Mouse (Mus musculus) ES-Bruce4 (cell line): ENCODE measurements around the gene Spock1. TPM values are rescaled to one million over a fixed set of nuclear protein-coding genes. Genes with fewer than 3 reads are reported as not detected.

Source experiments
- H3K27ac ChIP-seq: 2 replicates; pipeline ENCODE4 v1.5.1; 2012; ENCODE audit warnings: low read length, inconsistent platforms; ENCODE audit not compliant: insufficient read depth
- H3K27me3 ChIP-seq: 2 replicates; pipeline ENCODE4 v1.6.1; 2012; ENCODE audit warnings: mild to moderate bottlenecking, low read length, inconsistent platforms; ENCODE audit not compliant: control insufficient read depth, poor library complexity, insufficient read depth, severe bottlenecking
- H3K36me3 ChIP-seq: 2 replicates; pipeline ENCODE4 v1.6.1; 2012; ENCODE audit warnings: inconsistent platforms, mild to moderate bottlenecking, low read length, moderate library complexity; ENCODE audit not compliant: control insufficient read depth, poor library complexity, insufficient read depth, severe bottlenecking
- H3K4me1 ChIP-seq: one replicate; pipeline ENCODE4 v1.8.1; 2011; ENCODE audit warnings: low read length; ENCODE audit not compliant: control insufficient read depth, insufficient read depth
- H3K4me3 ChIP-seq: 2 replicates; pipeline ENCODE4 v1.5.1; 2011; ENCODE audit warnings: low read depth, mild to moderate bottlenecking, low read length
- H3K9ac ChIP-seq: 2 replicates; pipeline ENCODE4 v1.6.1; 2012; ENCODE audit warnings: low read depth, mild to moderate bottlenecking, inconsistent platforms; ENCODE audit not compliant: poor library complexity, severe bottlenecking
- H3K9me3 ChIP-seq: replicated peaks from 2 replicates; pipeline ENCODE4 v1.6.1; 2012; ENCODE audit warnings: mild to moderate bottlenecking, low read length, inconsistent platforms; ENCODE audit not compliant: control insufficient read depth, poor library complexity, insufficient read depth, severe bottlenecking
- CTCF ChIP-seq: IDR thresholded peaks from one replicate; pipeline ENCODE4 v1.8.1; 2011; ENCODE audit warnings: low read depth, low read length
- EP300 ChIP-seq: IDR thresholded peaks from 2 replicates; pipeline ENCODE4 v1.6.1; 2011; ENCODE audit warnings: low read depth, low read length; ENCODE audit not compliant: insufficient read depth
- POLR2A ChIP-seq: IDR thresholded peaks from one replicate; pipeline ENCODE4 v1.8.1; 2011; ENCODE audit warnings: low read length; ENCODE audit not compliant: insufficient read depth
- polyA plus RNA-seq: library from polyadenylated mRNA; stranded (reverse); fragments of >200 nt; gene quantifications from 2 replicates; pipeline ENCODE4 v1.2.4, GENCODE M21; 2011; ENCODE audit warnings: low read depth; ENCODE audit not compliant: missing spikeins, insufficient read depth, insufficient read length

Spock1 gene
- polyA plus RNA-seq, 1 experiment, result 0.61 TPM

DNA sequence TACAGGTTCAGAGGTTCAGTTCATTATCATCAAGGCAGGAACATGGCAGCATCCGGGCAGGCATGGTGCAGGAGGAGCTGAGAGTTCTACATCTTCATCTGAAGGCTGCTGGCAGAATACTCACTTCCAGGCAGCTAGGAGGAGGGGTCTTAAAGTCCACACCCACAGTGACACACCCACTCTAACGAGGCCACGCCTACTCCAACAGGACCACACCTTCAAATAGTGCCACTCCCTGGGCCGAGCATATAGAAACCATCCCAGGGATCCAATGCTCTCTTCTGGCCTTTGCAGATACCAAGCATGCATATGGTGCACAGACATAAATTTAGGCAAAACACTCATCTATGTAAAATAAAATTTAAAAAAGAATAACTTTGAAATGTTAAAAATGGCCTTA, 245.6 kb downstream of the Spock1 start:
- H3K36me3 ChIP-seq, result no peaks in the 10 kb centered on the region
- no peak overlapping the region for H3K4me3 ChIP-seq
- H3K4me1 ChIP-seq, result no peaks in the 10 kb centered on the region
- H3K27ac ChIP-seq, result no peak overlapping the region
- H3K27me3 ChIP-seq, result no peaks in the 10 kb centered on the region
- H3K9me3 ChIP-seq, result no peaks in the 10 kb centered on the region
- no peak overlapping the region for H3K9ac ChIP-seq
- TF ChIP-seq EP300 (no peak), POLR2A (no peak), CTCF (no peak)

- no peak overlapping the region for H3K4me3 ChIP-seq
- no peak overlapping the region for H3K9ac ChIP-seq
- no peak overlapping the region for H3K27ac ChIP-seq
- no peaks in the 10 kb centered on the region for H3K27me3 ChIP-seq
- H3K4me1 ChIP-seq, result no peaks in the 10 kb centered on the region
- TF ChIP-seq CTCF (no peak), EP300 (no peak), POLR2A (no peak)
- H3K36me3 ChIP-seq, result no peaks in the 10 kb centered on the region
- H3K9me3 ChIP-seq, result no peaks in the 10 kb centered on the region
Measured at GRCm38 (mm10) chr13:57660523-57660922, 247.6 kb downstream of the Spock1 start.

DNA sequence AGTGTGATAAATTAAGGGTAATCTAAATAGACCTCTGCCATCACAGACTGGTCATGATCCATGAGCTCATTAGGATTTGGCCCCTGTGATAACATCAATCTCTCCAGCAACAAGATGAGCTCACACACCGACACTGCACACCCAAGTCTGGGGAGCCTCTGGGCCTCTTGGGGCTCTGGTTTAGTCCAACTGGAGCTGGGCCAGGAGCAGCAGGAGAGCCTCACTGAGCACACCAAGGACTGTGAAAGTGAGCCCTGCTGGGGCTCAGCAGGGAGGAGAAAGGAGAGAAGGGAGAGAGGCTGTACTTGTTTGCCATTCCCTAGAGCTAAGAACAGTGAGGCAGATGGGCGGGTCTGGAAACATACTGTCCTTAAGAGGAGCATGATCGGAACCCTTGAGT, 248.3 kb downstream of the Spock1 start:
- TF ChIP-seq CTCF (no peak), EP300 (no peak), POLR2A (no peak)
- H3K27ac ChIP-seq, result no peak overlapping the region

GRCm38 (mm10) chr13:57656606-57657005, 251.5 kb downstream of the Spock1 start:
- Histone ChIP-seq H3K4me3 (no peak overlapping the region), H3K27me3 (no peaks in the 10 kb centered on the region), H3K9me3 (no peaks in the 10 kb centered on the region), H3K9ac (no peak overlapping the region), H3K36me3 (no peaks in the 10 kb centered on the region), H3K4me1 (no peaks in the 10 kb centered on the region), H3K27ac (no peak overlapping the region)
- TF ChIP-seq POLR2A (no peak), CTCF (no peak), EP300 (no peak)

More for the DNA sequence above, 248.3 kb downstream of the Spock1 start:
- no peak overlapping the region for H3K9ac ChIP-seq
- no peak overlapping the region for H3K4me3 ChIP-seq
- no peaks in the 10 kb centered on the region for H3K4me1 ChIP-seq
- no peaks in the 10 kb centered on the region for H3K36me3 ChIP-seq
- no peaks in the 10 kb centered on the region for H3K27me3 ChIP-seq
- no peaks in the 10 kb centered on the region for H3K9me3 ChIP-seq

GRCm38 (mm10) chr13:57654362-57654761, 253.8 kb downstream of the Spock1 start:
- no peaks in the 10 kb centered on the region for H3K27me3 ChIP-seq
- H3K9me3 ChIP-seq, result no peaks in the 10 kb centered on the region
- H3K4me1 ChIP-seq, result no peaks in the 10 kb centered on the region
- H3K9ac ChIP-seq, result no peak overlapping the region
- no peak overlapping the region for H3K27ac ChIP-seq
- TF ChIP-seq POLR2A (no peak), EP300 (no peak), CTCF (no peak)
- H3K4me3 ChIP-seq, result no peak overlapping the region
- H3K36me3 ChIP-seq, result no peaks in the 10 kb centered on the region

- no peaks in the 10 kb centered on the region for H3K4me1 ChIP-seq
- no peak overlapping the region for H3K9ac ChIP-seq
- H3K9me3 ChIP-seq, result no peaks in the 10 kb centered on the region
- TF ChIP-seq EP300 (no peak), POLR2A (no peak), CTCF (no peak)
- H3K27ac ChIP-seq, result no peak overlapping the region
- H3K4me3 ChIP-seq, result no peak overlapping the region
- H3K27me3 ChIP-seq, result no peaks in the 10 kb centered on the region
- no peaks in the 10 kb centered on the region for H3K36me3 ChIP-seq
Measured at GRCm38 (mm10) chr13:57651236-57651635, 256.9 kb downstream of the Spock1 start.
